Mouse (Mus musculus): ENCODE measurements around the gene Gnas.

The Gnas gene

DNA sequence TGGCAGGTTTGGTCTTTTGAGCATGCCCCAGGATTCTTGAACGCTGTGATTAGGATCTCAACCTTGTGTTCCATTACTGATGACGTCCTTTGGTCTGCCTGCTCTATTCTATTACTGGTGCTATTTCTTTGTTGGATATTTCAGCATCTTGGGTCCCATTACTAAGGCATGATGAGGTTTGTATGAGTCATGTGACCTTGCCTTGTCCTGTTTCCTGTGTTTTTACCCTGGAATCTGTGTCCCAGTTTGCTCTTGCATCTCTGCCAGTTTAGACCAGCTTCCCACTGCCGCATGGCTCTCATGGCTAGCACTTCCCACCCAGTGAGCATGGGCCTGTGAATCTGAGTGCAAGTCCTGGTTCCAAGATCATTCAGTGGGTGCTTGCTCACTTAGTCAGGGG lies 107.8 kb downstream of the Gnas start:
- no peak for DNase-seq

DNA sequence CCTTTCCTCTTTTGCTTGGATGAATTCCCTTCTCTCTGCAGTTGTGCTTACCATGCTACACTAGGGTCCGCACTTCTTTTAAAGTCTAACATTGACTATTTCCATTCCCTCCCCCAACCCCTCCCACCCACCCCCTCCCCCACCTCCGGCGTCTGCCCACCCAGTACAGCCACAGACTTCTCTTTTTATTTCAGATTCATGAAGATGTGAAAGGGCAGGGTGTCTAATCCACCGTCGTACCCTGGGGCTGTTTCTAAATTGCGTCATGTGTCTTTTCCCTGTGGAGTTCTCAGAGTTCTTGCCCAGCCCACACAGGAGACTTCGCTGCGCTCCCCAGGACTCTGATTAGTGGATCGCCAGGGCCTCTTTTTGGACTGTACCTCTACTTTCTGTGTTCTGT lies 108.4 kb downstream of the Gnas start:
- no peak for DNase-seq

DNA sequence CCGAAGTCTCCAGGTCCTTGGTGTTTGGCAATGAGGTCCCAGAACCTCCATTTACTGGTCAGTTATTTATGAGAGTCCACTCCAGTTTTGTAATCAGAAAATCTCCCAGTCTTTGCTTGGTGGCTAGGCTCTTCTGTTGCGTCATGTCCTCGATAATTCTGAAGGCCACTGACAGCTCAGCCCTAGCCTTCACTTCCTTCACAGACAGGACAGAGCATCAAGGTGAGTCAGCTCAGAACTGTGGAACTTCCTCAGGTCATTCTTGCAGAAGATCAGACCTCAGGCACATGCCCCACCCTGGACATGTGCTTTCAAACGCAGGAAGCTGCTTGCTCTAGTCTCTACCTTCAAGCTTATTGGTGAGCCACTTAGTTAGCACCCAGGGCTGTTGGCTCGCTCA lies 109.3 kb downstream of the Gnas start:
- no peak for DNase-seq

All from thymus, postnatal 4 days (tissue).